Mouse (Mus musculus): Measurements from ENCODE around the gene Togaram2. TPM values are rescaled to one million over a fixed set of nuclear protein-coding genes. Genes with fewer than 3 reads are reported as not detected.

Togaram2 gene
- polyA plus RNA-seq, 1 experiment, result 0.51 TPM

DNA sequence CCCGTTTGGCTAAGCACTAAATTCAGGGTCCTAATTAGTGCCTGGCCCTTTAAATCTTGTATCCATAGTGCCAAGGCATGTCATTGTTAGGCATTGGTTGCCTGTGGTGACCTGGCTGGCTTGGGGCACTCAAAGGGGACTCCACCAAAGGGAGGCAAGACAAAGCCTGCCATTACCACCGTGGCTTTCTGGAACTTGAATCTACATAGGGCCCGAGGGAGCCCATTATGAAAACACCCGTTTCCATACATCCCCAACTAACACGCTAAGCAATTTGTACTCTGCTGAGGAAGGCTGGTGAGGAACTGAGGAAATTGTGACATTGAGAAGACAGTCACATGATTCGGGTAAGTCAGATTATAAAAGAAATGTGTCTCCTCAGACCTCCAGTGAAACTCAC, 96.5 kb downstream of the Togaram2 start:
- Histone ChIP-seq H3K4me3 (ENCODE audit: control insufficient read depth, insufficient read depth, low read length) (no peak overlapping the region), H3K36me3 (ENCODE audit: control insufficient read depth, insufficient read depth, low read length) (no peaks in the 10 kb centered on the region), H3K27me3 (ENCODE audit: control insufficient read depth, insufficient read depth, low read length) (no peaks in the 10 kb centered on the region), H3K27ac (ENCODE audit: control insufficient read depth, insufficient read depth, low read length) (no peak overlapping the region), H3K4me1 (replicated peaks; ENCODE audit: control insufficient read depth, insufficient read depth, low read length) (no peaks in the 10 kb centered on the region)
- WGBS, result 70% methylated on average over 6 of the region's 6 CpGs
- TF ChIP-seq CTCF (IDR thresholded peaks at IDR 0.05; ENCODE audit: borderline replicate concordance, control insufficient read depth, extremely low read depth, insufficient read depth, low read length, poor library complexity), result no peak
- TF ChIP-seq POLR2A (IDR thresholded peaks at IDR 0.05; ENCODE audit: control insufficient read depth, extremely low read depth, insufficient read depth, low read length, poor library complexity), result no peak
- no peak for DNase-seq

DNA sequence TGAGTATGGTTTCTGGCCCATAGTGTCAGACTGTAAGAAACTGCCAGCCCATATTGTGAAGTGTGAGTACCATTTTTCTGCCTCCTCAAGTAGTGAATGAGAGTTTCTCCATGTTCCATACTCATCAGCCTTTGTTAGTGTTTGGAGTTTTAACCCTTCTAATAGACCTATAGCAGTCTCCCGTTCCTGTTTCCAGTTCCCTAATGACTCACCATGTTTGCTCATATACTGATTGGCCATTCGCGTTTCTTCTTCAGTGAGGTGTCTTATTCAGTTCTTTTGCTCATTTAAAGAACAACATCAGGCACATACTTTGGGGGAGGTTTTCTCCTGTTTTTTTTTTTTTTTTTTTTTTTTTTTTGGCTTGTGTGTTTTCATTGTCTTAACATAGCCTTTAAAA, 97.6 kb downstream of the Togaram2 start:
- no peaks in the 10 kb centered on the region for H3K27me3 ChIP-seq (ENCODE audit: control insufficient read depth, insufficient read depth, low read length)
- H3K4me1 ChIP-seq (replicated peaks; ENCODE audit: control insufficient read depth, insufficient read depth, low read length), result no peaks in the 10 kb centered on the region
- no peak for TF ChIP-seq POLR2A (IDR thresholded peaks at IDR 0.05; ENCODE audit: control insufficient read depth, extremely low read depth, insufficient read depth, low read length, poor library complexity)
- TF ChIP-seq CTCF (IDR thresholded peaks at IDR 0.05; ENCODE audit: borderline replicate concordance, control insufficient read depth, extremely low read depth, insufficient read depth, low read length, poor library complexity), result no peak
- DNase-seq, result no peak
- no peak overlapping the region for H3K27ac ChIP-seq (ENCODE audit: control insufficient read depth, insufficient read depth, low read length)
- WGBS, result 92% methylated on average over 3 of the region's 3 CpGs
- no peaks in the 10 kb centered on the region for H3K36me3 ChIP-seq (ENCODE audit: control insufficient read depth, insufficient read depth, low read length)
- H3K4me3 ChIP-seq (ENCODE audit: control insufficient read depth, insufficient read depth, low read length), result no peak overlapping the region

DNA sequence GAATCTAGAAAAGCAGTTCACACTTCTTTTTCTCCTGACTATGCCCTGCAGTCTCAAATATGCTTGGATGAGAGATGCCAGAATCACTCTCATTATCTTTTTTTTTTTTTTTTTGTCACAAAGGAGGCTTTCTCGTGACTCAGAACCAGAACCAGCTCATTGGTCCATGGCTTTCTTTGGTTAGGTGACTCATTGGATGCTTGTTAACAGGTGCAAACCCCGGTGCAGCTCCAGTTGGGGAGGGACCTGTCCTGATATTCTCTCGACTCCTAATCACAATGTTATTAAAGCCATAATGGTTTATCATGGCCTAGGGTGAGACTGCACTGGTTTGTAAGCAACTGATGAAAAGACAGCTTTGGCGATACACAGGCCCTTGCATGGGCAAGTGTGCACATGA, 101.1 kb downstream of the Togaram2 start:
- no peak for DNase-seq

DNA sequence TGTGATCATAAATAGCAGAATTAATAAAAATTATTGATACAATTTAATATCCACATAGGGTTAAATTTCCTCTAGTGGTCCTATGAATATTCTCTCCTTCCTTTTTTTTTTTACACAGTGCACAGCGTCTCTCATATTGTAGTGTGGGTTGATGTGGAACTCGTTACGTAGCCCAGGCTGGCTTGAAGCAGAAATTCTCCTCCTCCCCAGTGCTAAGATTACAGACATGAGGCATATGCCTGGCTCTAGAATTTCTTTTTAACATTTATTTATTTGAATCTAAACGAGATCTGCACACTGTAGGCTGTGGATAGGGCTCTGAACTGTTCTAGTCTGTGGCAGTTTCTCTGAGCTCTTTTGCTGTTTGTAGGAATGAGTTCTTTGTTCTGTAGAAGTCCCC, 102.2 kb downstream of the Togaram2 start:
- Histone ChIP-seq H3K4me1 (replicated peaks; ENCODE audit: control insufficient read depth, insufficient read depth, low read length) (no peaks in the 10 kb centered on the region), H3K36me3 (ENCODE audit: control insufficient read depth, insufficient read depth, low read length) (no peaks in the 10 kb centered on the region), H3K27ac (ENCODE audit: control insufficient read depth, insufficient read depth, low read length) (no peak overlapping the region), H3K4me3 (ENCODE audit: control insufficient read depth, insufficient read depth, low read length) (no peak overlapping the region), H3K27me3 (ENCODE audit: control insufficient read depth, insufficient read depth, low read length) (no peaks in the 10 kb centered on the region)
- WGBS, result 77% methylated on average over 4 of the region's 4 CpGs
- DNase-seq, result no peak
- TF ChIP-seq CTCF (IDR thresholded peaks at IDR 0.05; ENCODE audit: borderline replicate concordance, control insufficient read depth, extremely low read depth, insufficient read depth, low read length, poor library complexity), result no peak
- TF ChIP-seq POLR2A (IDR thresholded peaks at IDR 0.05; ENCODE audit: control insufficient read depth, extremely low read depth, insufficient read depth, low read length, poor library complexity), result no peak

More for the DNA sequence above, 101.1 kb downstream of the Togaram2 start:
- TF ChIP-seq POLR2A (IDR thresholded peaks at IDR 0.05; ENCODE audit: control insufficient read depth, extremely low read depth, insufficient read depth, low read length, poor library complexity) (no peak), CTCF (IDR thresholded peaks at IDR 0.05; ENCODE audit: borderline replicate concordance, control insufficient read depth, extremely low read depth, insufficient read depth, low read length, poor library complexity) (no peak)
- Histone ChIP-seq H3K36me3 (ENCODE audit: control insufficient read depth, insufficient read depth, low read length) (no peaks in the 10 kb centered on the region), H3K27ac (ENCODE audit: control insufficient read depth, insufficient read depth, low read length) (no peak overlapping the region), H3K27me3 (ENCODE audit: control insufficient read depth, insufficient read depth, low read length) (no peaks in the 10 kb centered on the region), H3K4me1 (replicated peaks; ENCODE audit: control insufficient read depth, insufficient read depth, low read length) (no peaks in the 10 kb centered on the region), H3K4me3 (ENCODE audit: control insufficient read depth, insufficient read depth, low read length) (no peak overlapping the region)
- 84% methylated on average over 4 of the region's 4 CpGs for WGBS

DNA sequence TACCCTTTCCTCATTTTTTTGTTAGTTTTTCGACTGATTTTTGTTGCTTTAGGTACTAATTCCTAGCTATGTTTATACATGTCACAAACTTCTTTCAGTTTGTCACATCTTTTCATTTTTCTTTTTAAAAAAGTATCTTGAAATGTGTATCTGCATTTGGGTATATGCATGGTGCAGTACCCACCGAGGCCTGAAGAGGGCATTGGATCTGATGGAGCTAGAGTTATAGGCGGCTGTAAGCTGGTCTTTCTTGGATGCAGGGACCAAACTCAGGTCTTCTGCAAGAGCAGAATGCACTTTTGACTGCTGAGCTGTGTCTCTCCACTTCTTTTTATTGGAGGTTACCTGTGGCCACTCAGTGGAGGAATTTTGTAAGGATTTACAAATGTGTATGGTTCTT, 105.6 kb downstream of the Togaram2 start:
- H3K27ac ChIP-seq (ENCODE audit: control insufficient read depth, insufficient read depth, low read length), result no peak overlapping the region
- no peaks in the 10 kb centered on the region for H3K27me3 ChIP-seq (ENCODE audit: control insufficient read depth, insufficient read depth, low read length)
- H3K4me1 ChIP-seq (replicated peaks; ENCODE audit: control insufficient read depth, insufficient read depth, low read length), result no peaks in the 10 kb centered on the region
- WGBS, result 87% methylated on average over 3 of the region's 3 CpGs
- H3K36me3 ChIP-seq (ENCODE audit: control insufficient read depth, insufficient read depth, low read length), result no peaks in the 10 kb centered on the region
- TF ChIP-seq CTCF (IDR thresholded peaks at IDR 0.05; ENCODE audit: borderline replicate concordance, control insufficient read depth, extremely low read depth, insufficient read depth, low read length, poor library complexity), result no peak
- no peak for TF ChIP-seq POLR2A (IDR thresholded peaks at IDR 0.05; ENCODE audit: control insufficient read depth, extremely low read depth, insufficient read depth, low read length, poor library complexity)
- H3K4me3 ChIP-seq (ENCODE audit: control insufficient read depth, insufficient read depth, low read length), result no peak overlapping the region
- no peak for DNase-seq

Other genes starting within 250 kb of the Togaram2 start
- 2.7 and 2.9 TPM in 2 replicates for gene Gm4707, start 213.3 kb upstream of the Togaram2 start, polyA plus RNA-seq (2012; rRNA removed)
- 23.3 and 25.0 TPM in 2 replicates for gene Smchd1, start 197.9 kb upstream of the Togaram2 start, polyA plus RNA-seq (2012; rRNA removed)
- gene Ndc80, start 146.4 kb upstream of the Togaram2 start, polyA plus RNA-seq (2012; rRNA removed), result 3.0 and 3.7 TPM in 2 replicates
- not detected in 2 replicates for gene Spdya, start 121.2 kb upstream of the Togaram2 start, polyA plus RNA-seq (2012; rRNA removed)
- 16.1 and 20.5 TPM in 2 replicates for gene Wdr43, start 57.4 kb upstream of the Togaram2 start, polyA plus RNA-seq (2012; rRNA removed)
- gene Pcare, start 79.6 kb downstream of the Togaram2 start, polyA plus RNA-seq (2012; rRNA removed), result 0.04 TPM in 1 of 2 replicates, not detected in the other
- gene Clip4, start 95.2 kb downstream of the Togaram2 start, polyA plus RNA-seq (2012; rRNA removed), result 16.2 and 20.2 TPM in 2 replicates